Mouse (Mus musculus): Measurements from ENCODE around the gene Chchd6.

DNA sequence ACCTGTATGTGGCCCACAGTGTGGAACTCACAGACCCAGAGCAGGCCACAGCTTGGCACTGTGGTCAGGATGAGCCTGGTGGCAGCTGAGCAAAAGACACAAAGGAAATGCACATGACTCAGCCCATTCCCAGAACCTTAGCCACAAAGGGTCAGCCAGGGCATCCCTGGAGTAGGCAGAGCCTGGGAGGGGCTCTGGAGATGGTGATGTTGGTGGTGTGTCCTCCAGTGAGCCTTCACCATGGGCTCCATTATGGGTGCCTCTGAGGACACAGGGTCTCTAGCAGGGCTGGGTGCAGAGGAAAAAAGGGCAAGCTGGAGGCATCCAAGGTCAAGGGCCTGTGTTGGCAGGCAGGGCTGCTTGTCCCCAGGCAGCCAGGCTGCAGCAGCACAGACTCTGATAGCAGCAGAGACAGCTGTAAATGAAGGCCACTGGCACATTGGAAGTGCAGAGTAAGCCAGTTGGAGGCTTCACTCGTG, 245.4 kb downstream of the Chchd6 start:
- TF ChIP-seq CTCF (IDR thresholded peaks at IDR 0.05) (no peak), POLR2A (IDR thresholded peaks at IDR 0.05; ENCODE audit: insufficient read depth, low read depth, low read length) (no peak)

Measured in heart, adult 2 months (tissue).